Mouse (Mus musculus) neural tube, embryonic 14.5 days (tissue): ENCODE results near the gene Tmem223. TPM values are rescaled to one million over a fixed set of nuclear protein-coding genes. Genes with fewer than 3 reads are reported as not detected.

Source experiments
- ATAC-seq: fragments of 200-750 bp; cut with Nextera tagmentation; 2 replicates; pipeline ENCODE4 v1.8.0; 2017; ENCODE audit warnings: low read depth, mild to moderate bottlenecking, moderate TSS enrichment, moderate library complexity
- H3K27ac ChIP-seq: fragments of 300-500 bp; sonication (generic); 2 replicates; pipeline ENCODE4 v1.5.1; 2014; ENCODE audit warnings: low read depth, mild to moderate bottlenecking, control low read depth, low read length, moderate library complexity, mixed read lengths
- H3K27me3 ChIP-seq: fragments of 300-500 bp; sonication (generic); 2 replicates; pipeline ENCODE4 v1.6.1; 2014; ENCODE audit warnings: low read length; ENCODE audit not compliant: control insufficient read depth, insufficient read depth
- H3K36me3 ChIP-seq: fragments of 300-500 bp; sonication (generic); 2 replicates; pipeline ENCODE4 v1.6.1; 2014; ENCODE audit warnings: low read length, mixed read lengths; ENCODE audit not compliant: control insufficient read depth, insufficient read depth
- H3K4me1 ChIP-seq: fragments of 300-500 bp; sonication (generic); 2 replicates; pipeline ENCODE4 v1.6.1; 2014; ENCODE audit warnings: low read length; ENCODE audit not compliant: control insufficient read depth, insufficient read depth
- H3K4me2 ChIP-seq: fragments of 300-500 bp; sonication (generic); 2 replicates; pipeline ENCODE4 v1.6.1; 2014; ENCODE audit warnings: mild to moderate bottlenecking, low read depth, low read length, control low read depth
- H3K4me3 ChIP-seq: fragments of 300-500 bp; sonication (generic); 2 replicates; pipeline ENCODE4 v1.5.1; 2014; ENCODE audit warnings: low read depth, low read length, control low read depth, mixed read lengths
- H3K9ac ChIP-seq: fragments of 300-500 bp; sonication (generic); replicated peaks from 2 replicates; pipeline ENCODE4 v1.6.1; 2014; ENCODE audit warnings: low read depth, mild to moderate bottlenecking, control low read depth, low read length, mixed read lengths
- H3K9me3 ChIP-seq: fragments of 300-500 bp; sonication (generic); 2 replicates; pipeline ENCODE4 v1.6.1; 2016; ENCODE audit warnings: low read length; ENCODE audit not compliant: control insufficient read depth
- WGBS: fragments of 180-500 bp; shearing (Covaris S2); extraction: QIAGEN DNeasy Blood & Tissue Kit; methylation state at CpG from one replicate; pipeline ENCODE4 v1.1.7; 2014; 5-methylcytosine and 5-hydroxymethylcytosine counted together
- microRNA-seq: library from miRNA; unstranded; fragments of <30 nt; microRNA quantifications from one replicate; pipeline ENCODE4, GENCODE M21; 2016
- polyA plus RNA-seq: library from polyadenylated mRNA; unstranded; fragments of >200 nt; fragmentation: Nextera tagmentation; extraction: Ambion mirVana; gene quantifications from 2 replicates; pipeline ENCODE4 v1.2.1, GENCODE M21; 2014

Tmem223 gene
- polyA plus RNA-seq, 1 experiment from 2014 or later: 263 TPM

DNA sequence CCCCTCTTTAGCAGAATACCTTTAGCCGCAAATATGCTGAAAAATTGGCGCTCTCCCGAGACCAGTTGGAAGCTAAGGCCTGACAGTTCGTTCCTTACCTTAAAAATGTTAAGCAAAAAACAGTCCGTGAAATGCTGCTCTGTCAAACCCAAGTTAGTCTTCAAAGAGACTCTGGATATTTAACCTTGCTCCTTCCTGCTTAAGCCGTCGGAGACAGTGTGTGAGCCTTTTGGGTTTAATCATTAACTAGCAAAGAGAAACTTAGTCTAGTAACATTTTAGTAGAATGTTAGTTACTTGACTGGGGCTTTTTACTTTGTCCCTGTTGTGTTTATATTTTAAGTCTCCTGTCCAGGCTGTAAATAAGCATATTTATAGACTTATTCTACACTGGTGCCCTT, 50.4 kb downstream of the Tmem223 start:
- H3K27ac ChIP-seq: no peak overlapping the region
- peak overlapping the region; percentile 99 for H3K4me3 ChIP-seq
- H3K4me1 ChIP-seq: peaks cover 41% of the 10 kb centered on the region
- H3K36me3 ChIP-seq: peaks cover 25% of the 10 kb centered on the region
- no peaks in the 10 kb centered on the region for H3K9me3 ChIP-seq
- H3K9ac ChIP-seq: peak overlapping the region; percentile 90
- WGBS: 1% methylated on average over 7 of the region's 7 CpGs
- ATAC-seq: no peak
- H3K4me2 ChIP-seq: peak overlapping the region; percentile 98
- no peaks in the 10 kb centered on the region for H3K27me3 ChIP-seq

Small RNA genes lying within 50 kb of the gene (microRNA-seq; reads per million reads assigned to microRNA genes)
- gene Mir6992: not detected

Other genes starting within 250 kb of the Tmem223 start
- 5.5 and 7.2 TPM in 2 replicates for gene Slc22a8, start 179.7 kb upstream of the Tmem223 start, polyA plus RNA-seq
- gene Slc22a6, start 153.0 kb upstream of the Tmem223 start, polyA plus RNA-seq: 1.8 TPM in 1 of 2 replicates, not detected in the other
- 0.19 and 0.26 TPM in 2 replicates for gene Chrm1, start 107.2 kb upstream of the Tmem223 start, polyA plus RNA-seq
- gene Slc3a2, start 47.6 kb upstream of the Tmem223 start, polyA plus RNA-seq: 145 and 163 TPM in 2 replicates
- 88.5 and 91.5 TPM in 2 replicates for gene Wdr74, start 35.2 kb upstream of the Tmem223 start, polyA plus RNA-seq
- 1.8 and 2.6 TPM in 2 replicates for gene 1700092M07Rik, start 30.3 kb upstream of the Tmem223 start, polyA plus RNA-seq
- gene Stx5a, start 29.6 kb upstream of the Tmem223 start, polyA plus RNA-seq: 115 and 120 TPM in 2 replicates
- gene Nxf1, start 13.9 kb upstream of the Tmem223 start, polyA plus RNA-seq: 120 and 140 TPM in 2 replicates
- gene Tmem179b, start 3.5 kb downstream of the Tmem223 start, polyA plus RNA-seq: 25.9 and 32.7 TPM in 2 replicates
- 17.7 and 19.0 TPM in 2 replicates for gene Taf6l, start 15.4 kb downstream of the Tmem223 start, polyA plus RNA-seq
- 141 and 153 TPM in 2 replicates for gene Polr2g, start 27.6 kb downstream of the Tmem223 start, polyA plus RNA-seq
- 7.1 and 7.7 TPM in 2 replicates for gene Zbtb3, start 31.6 kb downstream of the Tmem223 start, polyA plus RNA-seq
- 52.2 and 54.3 TPM in 2 replicates for gene Ttc9c, start 48.3 kb downstream of the Tmem223 start, polyA plus RNA-seq
- gene Hnrnpul2, start 49.0 kb downstream of the Tmem223 start, polyA plus RNA-seq: 9.1 and 9.5 TPM in 2 replicates
- gene AC129217.1, start 58.8 kb downstream of the Tmem223 start, polyA plus RNA-seq: not detected in 2 replicates
- gene Bscl2, start 66.5 kb downstream of the Tmem223 start, polyA plus RNA-seq: 86.3 and 94.5 TPM in 2 replicates
- gene Gng3, start 68.2 kb downstream of the Tmem223 start, polyA plus RNA-seq: 459 and 608 TPM in 2 replicates
- 0.99 and 1.3 TPM in 2 replicates for gene Lrrn4cl, start 79.8 kb downstream of the Tmem223 start, polyA plus RNA-seq
- gene Ubxn1, start 100.5 kb downstream of the Tmem223 start, polyA plus RNA-seq: 135 and 142 TPM in 2 replicates
- gene Uqcc3, start 109.9 kb downstream of the Tmem223 start, polyA plus RNA-seq: 63.2 and 64.1 TPM in 2 replicates
- gene Lbhd1, start 112.7 kb downstream of the Tmem223 start, polyA plus RNA-seq: 30.8 and 31.7 TPM in 2 replicates
- not detected in 2 replicates for gene Gm49403, start 112.9 kb downstream of the Tmem223 start, polyA plus RNA-seq
- 39.0 and 48.9 TPM in 2 replicates for gene 1810009A15Rik, start 117.9 kb downstream of the Tmem223 start, polyA plus RNA-seq
- gene Gm49416, start 117.9 kb downstream of the Tmem223 start, polyA plus RNA-seq: 0.39 TPM in 1 of 2 replicates, not detected in the other
- 22.0 and 30.3 TPM in 2 replicates for gene Ints5, start 122.0 kb downstream of the Tmem223 start, polyA plus RNA-seq
- 69.9 and 92.2 TPM in 2 replicates for gene Ganab, start 127.1 kb downstream of the Tmem223 start, polyA plus RNA-seq
- 66.3 and 67.2 TPM in 2 replicates for gene B3gat3, start 149.4 kb downstream of the Tmem223 start, polyA plus RNA-seq
- 1.1 and 1.7 TPM in 2 replicates for gene Rom1, start 158.4 kb downstream of the Tmem223 start, polyA plus RNA-seq
- gene Eml3, start 158.6 kb downstream of the Tmem223 start, polyA plus RNA-seq: 6.2 and 8.7 TPM in 2 replicates
- 29.1 and 33.7 TPM in 2 replicates for gene Mta2, start 170.9 kb downstream of the Tmem223 start, polyA plus RNA-seq
- 20.4 and 25.3 TPM in 2 replicates for gene Tut1, start 182.9 kb downstream of the Tmem223 start, polyA plus RNA-seq
- 297 and 333 TPM in 2 replicates for gene Eef1g, start 196.0 kb downstream of the Tmem223 start, polyA plus RNA-seq
- 2.7 and 3.7 TPM in 2 replicates for gene Ahnak, start 218.3 kb downstream of the Tmem223 start, polyA plus RNA-seq